Comparison of ENCODE assay signal across 8 mouse cellular contexts in the genomic region with DNA sequence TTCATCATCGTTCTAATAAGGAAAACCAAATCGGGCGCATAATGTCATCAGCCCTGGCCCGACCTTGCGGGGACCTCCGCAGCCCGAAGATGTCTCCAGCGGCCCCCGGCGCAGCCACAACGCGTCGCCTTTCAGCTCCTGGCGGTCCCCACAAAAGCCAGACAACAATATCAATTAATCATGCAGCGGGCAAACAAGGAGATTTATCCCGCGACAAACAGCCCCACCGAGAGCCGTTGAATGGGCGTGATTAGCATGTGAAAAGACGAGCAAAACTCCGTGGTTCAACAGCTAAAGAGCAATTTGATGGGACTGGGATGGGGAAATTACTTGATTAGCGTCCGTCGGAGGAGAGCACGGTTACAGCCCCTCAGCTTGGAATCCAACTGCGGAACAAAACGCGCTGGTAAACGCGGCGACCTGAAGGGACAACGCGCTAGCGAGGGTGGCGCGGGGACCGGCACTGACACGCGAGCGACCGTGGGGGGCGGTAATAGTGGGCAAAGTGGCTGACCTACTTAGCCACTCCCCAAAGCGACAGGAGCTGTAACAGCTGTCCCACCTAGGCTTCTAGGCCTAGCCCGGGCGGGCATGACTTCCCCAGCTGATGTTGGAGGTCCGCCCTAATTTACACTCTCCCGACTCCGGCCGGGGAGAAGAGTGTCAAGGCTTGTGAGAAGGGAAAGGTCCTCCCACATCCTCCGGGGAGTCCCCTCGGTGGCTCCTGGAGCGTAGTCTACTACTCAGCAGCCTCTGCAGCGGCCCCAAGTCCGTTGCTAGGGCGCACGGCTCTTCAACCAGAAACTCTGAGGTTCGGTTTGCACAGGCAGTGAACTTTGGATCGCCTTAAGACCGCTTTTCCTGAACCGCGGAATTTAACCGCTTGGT. TPM values are rescaled to one million over a fixed set of nuclear protein-coding genes. Genes with fewer than 3 reads are reported as not detected.
DNase-seq lines count a peak whose midpoint lies in the region; ATAC-seq lines count a peak whose summit lies in the region.

No protein-coding gene starts in this region.

- H3K9ac ChIP-seq in forebrain, embryonic 14.5 days (ENCODE audit: low read length): peak overlapping the region; percentile 56
- no peak overlapping the region for H3K9ac ChIP-seq in intestine, embryonic 14.5 days (ENCODE audit: low read length)
- no peak overlapping the region for H3K9ac ChIP-seq in lung, embryonic 16.5 days (ENCODE audit: low read length)
- H3K9ac ChIP-seq in stomach, embryonic 14.5 days (replicated peaks; ENCODE audit: low read depth, low read length): no peak overlapping the region

- ATAC-seq in forebrain, embryonic 14.5 days: peak; percentile 72
- ATAC-seq in intestine, embryonic 14.5 days (replicated peaks; ENCODE audit: low FRiP score, low TSS enrichment, low read depth): 0 out of 2 replicates have a peak, but pooled peaks have one; percentile 22
- peak; percentile 44 for ATAC-seq in lung, embryonic 16.5 days (ENCODE audit: low read depth)
- ATAC-seq in stomach, embryonic 14.5 days (ENCODE audit: insufficient number of reproducible peaks, insufficient read depth, low FRiP score, low read depth): 0 out of 2 replicates have a peak, but pooled peaks have one; percentile 21

- peak overlapping the region; percentile 54 for H3K4me2 ChIP-seq in forebrain, embryonic 14.5 days (ENCODE audit: low read length)
- H3K4me2 ChIP-seq in intestine, embryonic 14.5 days (ENCODE audit: low read length): peak overlapping the region; percentile 22; the same call in 1 of the 2 replicates
- peak overlapping the region; percentile 32 for H3K4me2 ChIP-seq in lung, embryonic 16.5 days (ENCODE audit: low read depth, low read length)
- H3K4me2 ChIP-seq in stomach, embryonic 14.5 days (replicated peaks; ENCODE audit: low read depth, low read length): peak overlapping the region; percentile 20; the same call in 1 of the 2 replicates

- H3K27ac ChIP-seq in forebrain, embryonic 14.5 days (ENCODE audit: low read depth, low read length): peak overlapping the region; percentile 78
- no peak overlapping the region for H3K27ac ChIP-seq in intestine, embryonic 14.5 days (ENCODE audit: low read depth)
- no peak overlapping the region for H3K27ac ChIP-seq in lung, embryonic 16.5 days (ENCODE audit: low read length)
- H3K27ac ChIP-seq in stomach, embryonic 14.5 days (ENCODE audit: low read length): no peak overlapping the region

- H3K4me1 ChIP-seq in forebrain, embryonic 14.5 days (ENCODE audit: control insufficient read depth, insufficient read depth, low read length): peaks cover 18% of the 10 kb centered on the region
- H3K4me1 ChIP-seq in intestine, embryonic 14.5 days (replicated peaks; ENCODE audit: control insufficient read depth, insufficient read depth, low read length): no peaks in the 10 kb centered on the region
- H3K4me1 ChIP-seq in lung, embryonic 16.5 days (replicated peaks; ENCODE audit: control insufficient read depth, insufficient read depth, low read length): peaks cover 8% of the 10 kb centered on the region; the same call in 1 of the 2 replicates
- no peaks in the 10 kb centered on the region; the same call in 1 of the 2 replicates for H3K4me1 ChIP-seq in stomach, embryonic 14.5 days (ENCODE audit: control insufficient read depth, insufficient read depth, low read length)

- peaks cover 60% of the 10 kb centered on the region for H3K27me3 ChIP-seq in forebrain, embryonic 14.5 days (replicated peaks; ENCODE audit: control insufficient read depth, insufficient read depth, low read length)
- peaks cover 99% of the 10 kb centered on the region for H3K27me3 ChIP-seq in intestine, embryonic 14.5 days (replicated peaks; ENCODE audit: control insufficient read depth, insufficient read depth, low read length)
- H3K27me3 ChIP-seq in lung, embryonic 16.5 days (ENCODE audit: control insufficient read depth, insufficient read depth, low read depth, low read length): peaks cover 82% of the 10 kb centered on the region
- peaks cover 70% of the 10 kb centered on the region for H3K27me3 ChIP-seq in stomach, embryonic 14.5 days (ENCODE audit: control insufficient read depth, insufficient read depth, low read length)

- WGBS in forebrain, embryonic 14.5 days: under 1% methylated on average over 63 of the region's 63 CpGs
- WGBS in intestine, embryonic 14.5 days: under 1% methylated on average over 63 of the region's 63 CpGs
- 1% methylated on average over 63 of the region's 63 CpGs for WGBS in lung, embryonic 16.5 days
- under 1% methylated on average over 63 of the region's 63 CpGs for WGBS in stomach, embryonic 14.5 days

- no peaks in the 10 kb centered on the region for H3K9me3 ChIP-seq in forebrain, embryonic 14.5 days (replicated peaks; ENCODE audit: control insufficient read depth, low read length)
- H3K9me3 ChIP-seq in intestine, embryonic 14.5 days (ENCODE audit: control insufficient read depth, low read length): no peaks in the 10 kb centered on the region
- H3K9me3 ChIP-seq in lung, embryonic 16.5 days (ENCODE audit: control insufficient read depth, low read length): no peaks in the 10 kb centered on the region
- no peaks in the 10 kb centered on the region for H3K9me3 ChIP-seq in stomach, embryonic 14.5 days (ENCODE audit: control insufficient read depth, low read depth, low read length)

- peak; percentile 47 to 61 for DNase-seq in cerebellum, postnatal 10 days
- DNase-seq in cerebellum, adult 8-10 months: no peak
- DNase-seq in ES-CJ7 (ENCODE audit: low read depth, low spot score): peak; percentile 96
- peak; percentile 87 for DNase-seq in forebrain, embryonic 14.5 days (ENCODE audit: low spot score)
- peak; percentile 76 for DNase-seq in intestine, embryonic 14.5 days (ENCODE audit: low spot score)
- DNase-seq in spleen, postnatal 14 days (ENCODE audit: low spot score in 2 of 2): no peak

- no peaks in the 10 kb centered on the region for H3K36me3 ChIP-seq in forebrain, embryonic 14.5 days (ENCODE audit: control insufficient read depth, insufficient read depth, low read length)
- no peaks in the 10 kb centered on the region for H3K36me3 ChIP-seq in intestine, embryonic 14.5 days (ENCODE audit: control insufficient read depth, insufficient read depth, low read length)
- no peaks in the 10 kb centered on the region for H3K36me3 ChIP-seq in lung, embryonic 16.5 days (ENCODE audit: control insufficient read depth, insufficient read depth, low read length)
- no peaks in the 10 kb centered on the region for H3K36me3 ChIP-seq in stomach, embryonic 14.5 days (ENCODE audit: control insufficient read depth, insufficient read depth, low read length)

- H3K4me3 ChIP-seq in forebrain, embryonic 14.5 days (ENCODE audit: low read depth, low read length): peak overlapping the region; percentile 15
- peak overlapping the region; percentile 1; the same call in 1 of the 2 replicates for H3K4me3 ChIP-seq in intestine, embryonic 14.5 days (ENCODE audit: low read depth, low read length)
- H3K4me3 ChIP-seq in lung, embryonic 16.5 days (ENCODE audit: low read length): peak overlapping the region; percentile 0
- H3K4me3 ChIP-seq in stomach, embryonic 14.5 days (ENCODE audit: low read depth, low read length): peak overlapping the region; percentile 15; the same call in 1 of the 2 replicates

RNA-seq across cellular contexts. Expression of a gene that starts 21.1 kb away (rescaled TPM):
- 28.7 and 30.5 TPM in 2 replicates for polyA plus RNA-seq in forebrain, embryonic 14.5 days (2014; fragmentation: Nextera tagmentation; extraction: Ambion mirVana)
- polyA plus RNA-seq in intestine, embryonic 14.5 days (2014; fragmentation: Nextera tagmentation; extraction: Ambion mirVana): 26.9 and 30.0 TPM in 2 replicates
- 38.2 and 39.3 TPM in 2 replicates for polyA plus RNA-seq in lung, embryonic 16.5 days (2015; fragmentation: Nextera tagmentation; extraction: Ambion mirVana)
- polyA plus RNA-seq in stomach, embryonic 14.5 days (2014; fragmentation: Nextera tagmentation; extraction: Ambion mirVana): 29.5 and 30.8 TPM in 2 replicates

Comparison
In these comparisons a context has a peak if more than half of its experiments do, and no peak if none do; other contexts are left out.
1. DNase-seq: peak in cerebellum, postnatal 10 days (2 of 2), ES-CJ7 (single experiment), forebrain, embryonic 14.5 days (single experiment) and intestine, embryonic 14.5 days (single experiment); none in cerebellum, adult 8-10 months (single experiment) and spleen, postnatal 14 days (0 of 2).
2. ATAC-seq: peak in every context shown above with its lines; median percentile 72 in forebrain, embryonic 14.5 days; 44 in lung, embryonic 16.5 days; 22 in intestine, embryonic 14.5 days; 21 in stomach, embryonic 14.5 days.
3. Peak in every context shown above with its lines, with median percentiles within 50 percentile points of each other: H3K4me2 ChIP-seq and H3K4me3 ChIP-seq.